Mouse (Mus musculus) frontal cortex, adult (tissue): Measurements from ENCODE around the gene Fgfr2.

Experiments used
- ATAC-seq: cut with Nextera tagmentation; 2 replicates; pipeline ENCODE4 v1.9.2; 2017; ENCODE audit warnings: mild to moderate bottlenecking, moderate library complexity, mixed read lengths; ENCODE audit not compliant: low TSS enrichment

The Fgfr2 gene

GRCm38 (mm10) chr7:130578066-130578465 is 2545.1 kb downstream of the Fgfr2 start:
- no peak for ATAC-seq

GRCm38 (mm10) chr7:130577388-130578003 is 2545.7 kb downstream of the Fgfr2 start, which contains the start of gene Tacc2:
Gene Tacc2, plus strand, starts transcription at chr7:130577438.
- no peak for ATAC-seq

- peak; percentile 49; the same call in 1 of the 2 replicates for ATAC-seq
Measured at GRCm38 (mm10) chr7:130576981-130577380, 2546.2 kb downstream of the Fgfr2 start.

- no peak for ATAC-seq
Measured at GRCm38 (mm10) chr7:130574211-130574991, 2548.7 kb downstream of the Fgfr2 start.

- ATAC-seq, result no peak
Measured at GRCm38 (mm10) chr7:130573746-130574145, 2549.4 kb downstream of the Fgfr2 start.

- peak; percentile 73 for ATAC-seq
Measured at GRCm38 (mm10) chr7:130572821-130573220, 2550.3 kb downstream of the Fgfr2 start, which contains the start of gene Nsmce4a. Gene Nsmce4a, minus strand, starts transcription at chr7:130573118.

- no peak for ATAC-seq
Measured at GRCm38 (mm10) chr7:130570472-130570871, 2552.7 kb downstream of the Fgfr2 start.

GRCm38 (mm10) chr7:130568783-130569436 is 2554.2 kb downstream of the Fgfr2 start:
- no peak for ATAC-seq

- ATAC-seq, result peak; percentile 47; the same call in 1 of the 2 replicates
Measured at GRCm38 (mm10) chr7:130564596-130564995, 2558.6 kb downstream of the Fgfr2 start.

GRCm38 (mm10) chr7:130563880-130564279 is 2559.3 kb downstream of the Fgfr2 start:
- no peak for ATAC-seq

GRCm38 (mm10) chr7:130563276-130563675 is 2559.9 kb downstream of the Fgfr2 start:
- ATAC-seq, result no peak

- ATAC-seq, result no peak
Measured at GRCm38 (mm10) chr7:130560933-130561332, 2562.2 kb downstream of the Fgfr2 start.

GRCm38 (mm10) chr7:130558592-130558991 is 2564.6 kb downstream of the Fgfr2 start:
- ATAC-seq, result no peak

GRCm38 (mm10) chr7:130555597-130555996 is 2567.6 kb downstream of the Fgfr2 start:
- ATAC-seq, result no peak

GRCm38 (mm10) chr7:130553321-130553720 is 2569.8 kb downstream of the Fgfr2 start:
- ATAC-seq, result no peak

GRCm38 (mm10) chr7:130552780-130553179 is 2570.4 kb downstream of the Fgfr2 start:
- no peak for ATAC-seq

GRCm38 (mm10) chr7:130547635-130548175 is 2575.4 kb downstream of the Fgfr2 start:
- ATAC-seq, result no peak

- peak; percentile 96 for ATAC-seq
Measured at GRCm38 (mm10) chr7:130546791-130547484, 2576.2 kb downstream of the Fgfr2 start.

- ATAC-seq, result no peak
Measured at GRCm38 (mm10) chr7:130546421-130546790, 2576.7 kb downstream of the Fgfr2 start.

- no peak for ATAC-seq
Measured at GRCm38 (mm10) chr7:130545893-130546292, 2577.3 kb downstream of the Fgfr2 start.

- ATAC-seq, result no peak
Measured at GRCm38 (mm10) chr7:130545401-130545800, 2577.7 kb downstream of the Fgfr2 start.

- no peak for ATAC-seq
Measured at GRCm38 (mm10) chr7:130543181-130543580, 2580.0 kb downstream of the Fgfr2 start.
